Mouse (Mus musculus) inflammation-experienced regulatory T-cells, adult 6 months (primary cell): ENCODE results near the gene Caln1. TPM values are rescaled to one million over a fixed set of nuclear protein-coding genes. Genes with fewer than 3 reads are reported as not detected.

Experiments used
- ATAC-seq: one replicate; pipeline ENCODE4 v1.8.0; 2017
- polyA plus RNA-seq, 3 experiments: library from polyadenylated mRNA; unstranded; fragments of 100-300 nt; shearing (Covaris generic); gene quantifications; one replicate each; pipeline ENCODE4 v1.2.1; 2017

Gene Caln1
- polyA plus RNA-seq, 3 experiments from 2014 or later, result not detected

DNA sequence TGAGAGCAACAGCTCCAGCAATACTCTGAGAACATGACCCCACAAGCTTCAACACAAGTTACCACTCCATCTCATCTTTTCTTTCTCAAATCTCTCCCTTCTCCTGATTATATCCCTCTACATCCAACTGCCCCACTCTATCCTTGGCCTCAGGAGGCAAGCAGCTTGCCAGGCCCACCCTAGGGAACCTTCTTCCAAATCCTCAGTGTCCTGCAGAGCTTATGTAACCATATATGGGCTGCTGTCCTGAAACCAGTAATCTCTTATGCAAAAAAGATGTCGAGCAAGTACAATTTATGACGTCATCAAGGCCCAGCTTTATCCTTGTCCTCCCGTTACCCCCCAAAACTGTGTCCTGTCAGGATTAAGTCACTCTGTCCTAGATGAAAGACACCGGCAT lies 333.1 kb downstream of the Caln1 start:
- ATAC-seq, result no peak

DNA sequence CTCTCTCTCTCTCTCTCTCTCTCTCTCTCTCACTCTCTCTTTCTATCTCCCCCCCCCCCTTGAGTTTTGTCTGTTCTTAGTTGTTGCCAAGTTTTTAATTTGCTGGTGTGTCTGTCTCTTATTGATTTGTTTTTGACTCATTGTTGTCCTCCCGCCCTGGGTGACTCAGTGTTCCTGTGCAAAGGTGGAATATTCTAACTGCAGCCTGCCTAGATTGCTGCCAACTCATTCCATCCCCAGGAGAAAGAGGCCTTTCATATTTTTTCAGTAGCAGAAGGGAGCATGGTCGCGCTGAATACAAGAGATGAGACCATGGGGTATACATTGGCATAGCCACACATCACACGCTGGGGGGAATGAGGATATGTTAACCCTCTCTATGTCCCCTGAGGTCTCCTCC lies 335.6 kb downstream of the Caln1 start:
- no peak for ATAC-seq

DNA sequence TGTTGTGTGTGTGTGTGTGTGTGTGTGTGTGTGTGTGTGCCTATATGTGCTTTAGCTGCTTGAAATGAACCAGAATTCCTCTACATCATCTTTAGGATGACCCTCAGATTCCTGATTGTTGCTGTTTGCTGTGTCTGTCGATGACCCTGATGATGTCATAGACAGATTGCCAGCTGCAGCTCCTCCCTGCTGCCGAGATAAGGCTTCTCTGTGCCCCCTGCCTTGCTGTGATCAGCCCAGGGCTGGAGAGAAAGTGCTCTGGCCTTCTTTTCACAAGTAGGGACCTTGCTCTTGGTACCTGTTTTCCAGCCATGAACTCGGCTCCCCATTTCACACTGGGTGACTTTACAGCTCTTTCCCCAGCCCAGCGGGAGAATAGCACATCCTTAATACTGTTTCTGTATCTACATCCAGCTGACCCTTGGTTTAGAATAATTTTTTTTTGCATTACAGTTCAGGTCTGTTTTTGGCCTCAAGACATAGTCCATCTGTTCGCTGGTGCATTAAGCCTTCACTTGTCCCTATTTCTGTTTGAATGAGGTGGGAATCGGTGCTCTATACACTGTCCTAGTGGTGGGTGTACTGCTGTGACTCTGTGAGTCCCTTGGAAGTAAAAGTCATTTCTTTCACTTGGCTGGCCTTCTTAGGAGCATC lies 337.1 kb downstream of the Caln1 start:
- ATAC-seq, result no peak

DNA sequence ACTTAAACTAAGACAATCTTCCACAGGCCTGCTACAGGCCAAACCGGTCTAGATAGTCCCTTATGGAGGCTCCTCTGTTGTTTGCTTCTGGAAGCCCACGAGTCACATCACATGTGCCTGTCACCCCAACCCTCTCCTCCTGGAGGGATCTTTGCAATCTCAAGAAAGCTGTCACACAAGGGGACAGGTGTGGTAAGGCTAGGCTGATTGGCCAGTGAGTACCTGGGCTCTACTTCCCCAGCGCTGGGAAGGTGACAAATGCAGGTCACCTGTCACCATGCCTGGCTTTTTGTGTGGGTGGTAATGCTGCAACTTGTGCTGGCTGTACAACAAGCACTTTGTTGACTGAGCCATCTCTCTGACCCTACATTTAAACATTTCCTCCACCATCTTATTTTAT lies 338.5 kb downstream of the Caln1 start:
- no peak for ATAC-seq

DNA sequence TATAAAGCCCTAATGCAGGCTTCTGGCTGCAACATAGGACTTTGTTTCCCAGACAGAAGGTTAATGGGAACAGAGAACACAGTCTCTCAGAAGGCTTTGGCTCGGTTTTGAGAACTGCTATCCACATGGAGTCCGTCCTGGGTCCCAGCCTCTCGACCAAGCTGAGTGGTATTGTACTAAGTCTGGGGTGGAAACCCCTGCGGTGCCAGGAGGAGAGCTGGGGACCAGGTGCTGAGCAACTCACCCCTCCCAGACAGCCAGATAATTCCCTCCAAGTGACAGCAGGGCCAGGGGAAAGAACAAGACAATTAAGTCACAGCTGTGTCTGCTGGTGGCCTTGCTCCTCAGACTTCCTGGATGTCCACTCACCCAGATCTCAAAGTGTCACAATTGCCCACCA lies 339.4 kb downstream of the Caln1 start:
- ATAC-seq, result no peak

DNA sequence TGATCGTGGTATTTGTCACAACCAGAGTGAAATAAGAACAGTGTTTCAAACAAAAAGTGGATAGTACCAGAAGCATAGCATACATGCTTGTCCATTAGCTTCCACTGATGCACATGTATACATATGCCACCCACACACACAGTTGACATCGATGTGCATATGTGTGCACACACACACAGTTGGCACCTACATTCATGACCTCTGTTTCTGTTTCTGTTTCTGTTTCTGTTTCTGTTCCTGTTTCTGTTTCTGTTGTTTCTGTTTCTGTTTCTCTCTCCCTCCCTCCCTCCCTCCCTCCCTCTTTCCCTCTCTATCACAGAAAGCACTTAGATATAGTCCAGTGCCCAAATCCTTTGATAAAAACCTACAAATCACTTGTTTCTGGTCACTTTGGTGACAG lies 342.4 kb downstream of the Caln1 start:
- no peak for ATAC-seq

DNA sequence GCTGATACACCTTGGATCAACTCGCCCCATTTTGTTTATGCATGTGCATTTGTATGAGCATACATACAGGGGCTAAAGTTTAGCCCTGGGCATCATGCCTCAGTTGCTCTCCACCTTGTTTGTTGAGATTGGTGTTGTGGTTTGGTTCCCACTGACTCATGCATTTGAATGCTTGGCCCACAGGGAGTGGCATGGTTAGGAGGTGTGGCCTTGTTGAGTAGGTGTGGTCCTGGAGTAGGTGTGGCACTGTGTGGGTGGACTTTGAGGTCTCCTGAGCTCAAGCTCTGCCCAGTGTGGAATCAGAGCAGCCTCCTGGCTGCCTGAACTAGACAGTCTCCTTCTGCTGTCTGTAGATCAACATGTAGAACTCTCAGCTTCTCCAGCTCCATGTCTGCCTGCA lies 343.0 kb downstream of the Caln1 start:
- no peak for ATAC-seq

DNA sequence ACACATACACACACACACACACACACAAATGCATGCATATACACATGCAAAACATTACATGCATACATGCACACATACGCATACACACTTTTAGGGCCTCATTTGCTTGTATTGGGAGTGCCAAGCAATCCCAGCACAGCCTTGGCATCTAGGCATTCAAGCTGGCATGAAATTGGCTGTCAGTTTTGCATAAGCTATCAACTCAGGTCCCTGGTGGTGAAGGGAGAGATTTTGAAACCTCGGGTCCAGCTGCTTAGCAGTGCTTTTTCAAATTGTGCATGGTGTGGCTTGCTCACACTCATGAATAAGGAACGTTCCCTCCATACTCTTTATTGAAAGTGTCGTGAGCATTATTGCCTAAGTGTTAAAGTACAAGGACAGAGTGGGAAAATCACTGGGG lies 345.9 kb downstream of the Caln1 start:
- ATAC-seq, result no peak

DNA sequence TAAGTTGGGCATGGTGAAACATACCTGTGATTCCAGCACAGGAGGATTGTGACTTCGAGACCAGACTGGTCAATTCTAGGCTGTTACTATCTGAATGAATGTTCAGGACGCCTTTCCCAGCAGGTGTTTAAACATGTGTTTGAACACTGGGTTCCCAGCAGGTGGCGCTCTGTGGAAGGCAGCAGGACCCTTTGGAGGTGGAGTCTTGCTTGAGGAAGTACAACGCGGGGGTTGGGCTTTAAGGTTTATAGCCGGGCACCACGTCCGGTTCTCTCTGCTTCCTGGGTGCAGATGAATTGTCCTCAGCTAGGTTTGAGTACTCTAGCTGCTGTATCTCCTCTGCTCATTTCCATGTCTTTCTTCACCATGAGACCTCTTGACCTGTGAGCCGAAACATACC lies 349.1 kb downstream of the Caln1 start:
- no peak for ATAC-seq

DNA sequence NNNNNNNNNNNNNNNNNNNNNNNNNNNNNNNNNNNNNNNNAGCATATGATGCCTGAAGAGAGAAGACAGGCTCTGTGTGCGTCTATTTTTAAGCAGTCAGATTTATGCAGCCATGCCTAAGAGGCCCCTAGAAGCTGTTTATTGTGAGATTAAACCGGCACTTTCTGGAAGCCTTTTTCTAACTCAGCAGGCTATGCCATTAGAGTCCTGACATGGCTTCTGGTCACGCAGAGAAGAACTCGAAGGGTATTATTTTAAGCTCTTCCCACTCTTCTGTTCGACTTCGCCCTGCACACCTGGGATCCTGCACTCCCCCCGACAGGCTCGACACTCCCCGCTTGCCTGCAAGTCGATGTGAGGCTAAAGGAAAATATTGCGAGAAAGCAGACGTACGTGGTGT lies 372.9 kb downstream of the Caln1 start:
- ATAC-seq, result no peak

DNA sequence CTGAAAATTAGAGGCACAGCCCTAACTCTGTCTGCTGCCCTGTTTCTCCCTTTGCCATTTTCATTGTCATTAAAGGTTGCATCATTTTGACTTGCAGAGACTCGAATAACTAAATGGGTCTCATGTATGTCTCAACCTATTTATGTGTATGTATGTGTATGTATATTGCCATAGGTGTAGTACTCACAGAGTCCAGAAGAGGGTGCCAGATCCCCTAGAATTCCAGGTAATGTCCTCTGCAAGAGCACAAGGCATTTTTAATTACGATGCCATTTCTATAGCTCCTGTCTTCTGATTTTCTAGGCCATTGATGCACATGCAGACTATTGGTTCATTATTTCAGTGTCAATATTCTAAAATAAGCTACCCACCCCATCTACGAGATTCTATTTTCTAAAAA lies 388.3 kb downstream of the Caln1 start:
- ATAC-seq, result no peak

DNA sequence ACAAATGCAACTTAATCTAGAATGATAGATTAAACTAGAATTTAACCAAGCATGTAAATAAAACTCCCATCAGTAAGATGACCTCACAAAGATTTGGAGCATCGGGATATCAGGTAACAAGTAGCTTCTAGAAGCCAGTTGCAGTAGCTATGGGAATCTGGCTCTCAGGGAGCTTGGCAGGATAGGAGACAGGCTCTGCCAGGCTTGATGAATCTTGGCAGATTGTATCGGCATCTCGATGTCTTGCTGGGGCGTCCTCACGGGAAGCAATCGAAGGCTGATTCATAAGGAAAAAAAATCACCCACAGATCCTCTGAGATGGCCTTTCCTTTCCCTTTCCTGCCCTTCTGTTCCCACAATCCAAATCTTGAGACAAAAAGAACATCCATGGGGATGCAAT lies 396.5 kb downstream of the Caln1 start:
- ATAC-seq, result no peak

DNA sequence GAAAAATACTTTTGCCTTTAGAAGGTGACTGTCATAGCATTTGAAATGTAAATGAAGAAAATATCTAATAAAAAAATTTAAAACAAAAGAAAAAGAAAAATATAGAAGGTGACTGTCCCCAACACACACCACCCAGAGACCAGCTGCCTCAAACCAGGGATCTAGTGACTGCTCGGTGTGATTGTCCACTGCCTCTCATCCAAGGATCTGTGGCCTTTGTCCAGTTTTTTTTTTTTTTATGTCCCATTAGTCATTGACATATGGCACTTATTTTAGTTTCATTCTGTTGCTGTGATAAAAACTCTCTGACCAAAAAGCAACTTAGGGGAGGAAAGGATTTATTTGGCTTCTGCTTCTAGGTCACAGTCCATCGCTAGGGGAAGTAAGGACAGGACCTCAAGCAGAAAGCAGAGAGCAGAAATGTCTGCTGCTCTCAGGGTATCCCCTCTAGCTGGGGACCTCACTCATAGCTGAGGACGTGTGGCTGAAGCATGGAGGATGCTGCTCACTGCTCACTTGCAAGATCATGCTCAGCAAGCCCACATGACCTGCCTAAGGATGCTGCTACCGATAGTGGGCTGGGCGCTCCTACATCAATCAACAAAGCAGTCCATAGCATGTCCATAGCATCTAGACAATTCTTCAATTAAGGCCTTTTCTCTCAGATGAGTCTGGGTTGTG lies 401.9 kb downstream of the Caln1 start:
- ATAC-seq, result no peak

DNA sequence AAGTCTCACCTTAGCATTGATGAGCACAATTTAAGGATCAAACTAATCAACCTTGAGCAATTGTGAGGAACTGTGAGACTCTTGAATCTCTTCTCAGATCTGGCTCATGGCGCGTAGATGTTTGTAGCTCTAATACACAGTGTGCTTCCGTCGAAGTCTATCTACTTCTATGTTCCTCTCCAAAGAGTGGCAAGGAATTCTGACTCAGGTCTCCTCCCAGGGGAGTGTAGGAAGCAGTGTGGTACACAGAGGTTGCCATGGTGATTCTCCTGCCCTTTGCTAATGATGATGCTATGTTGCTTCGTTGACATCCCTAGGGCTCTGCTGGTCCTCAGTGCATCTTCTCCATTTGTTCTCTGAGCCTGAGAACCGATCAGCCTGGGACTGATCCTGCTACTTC lies 403.2 kb downstream of the Caln1 start:
- no peak for ATAC-seq

DNA sequence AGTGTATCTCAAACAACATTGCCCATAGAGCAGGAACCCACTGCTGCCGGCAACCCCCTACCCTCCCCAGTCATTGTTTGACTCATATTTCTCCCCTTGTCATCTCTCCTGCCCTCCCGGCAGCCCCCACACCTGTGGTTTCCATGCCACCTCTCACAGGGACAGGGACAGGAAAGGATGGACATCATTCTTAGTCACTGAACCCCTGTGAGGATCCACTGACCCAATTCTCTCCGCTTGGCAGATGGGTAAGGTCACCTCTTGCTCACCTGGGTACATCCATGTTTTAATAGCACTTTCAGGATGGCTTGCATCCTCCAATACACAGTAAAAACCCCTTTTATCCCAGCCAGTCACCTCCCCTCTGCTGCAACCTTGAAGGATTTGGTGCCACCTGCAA lies 405.7 kb downstream of the Caln1 start:
- no peak for ATAC-seq

DNA sequence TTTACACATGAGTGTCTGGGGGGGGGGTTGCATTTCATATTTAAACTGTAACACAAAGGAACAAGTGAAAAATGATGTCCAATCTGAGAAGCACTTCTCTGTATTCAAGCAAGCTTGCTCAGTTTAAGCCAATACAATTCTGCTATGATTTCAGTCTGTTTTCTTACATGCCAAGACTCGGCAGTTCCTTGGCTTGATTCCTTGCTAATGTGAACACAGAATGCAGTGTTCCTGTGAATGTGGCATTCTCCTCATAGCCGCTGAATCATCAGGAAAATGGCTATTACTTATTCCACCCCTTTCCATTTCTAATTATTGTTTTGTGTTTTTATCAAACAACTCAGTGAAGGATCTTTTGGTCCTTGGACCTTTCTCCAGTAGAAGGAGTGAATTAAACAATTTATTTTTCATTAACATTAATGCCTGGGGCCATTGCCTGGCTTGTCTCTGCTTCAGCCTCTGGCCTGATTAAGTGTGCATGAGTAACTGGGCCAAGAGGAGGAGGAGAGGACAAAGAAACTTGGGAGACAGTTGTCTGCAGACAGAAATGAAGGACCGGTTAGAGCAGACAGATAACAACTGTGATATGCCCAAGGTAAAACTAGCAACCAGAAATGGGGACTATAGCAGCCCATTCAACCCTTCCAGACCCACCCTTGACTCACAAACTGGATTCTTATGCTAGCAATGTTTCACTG lies 423.6 kb downstream of the Caln1 start:
- ATAC-seq, result no peak

DNA sequence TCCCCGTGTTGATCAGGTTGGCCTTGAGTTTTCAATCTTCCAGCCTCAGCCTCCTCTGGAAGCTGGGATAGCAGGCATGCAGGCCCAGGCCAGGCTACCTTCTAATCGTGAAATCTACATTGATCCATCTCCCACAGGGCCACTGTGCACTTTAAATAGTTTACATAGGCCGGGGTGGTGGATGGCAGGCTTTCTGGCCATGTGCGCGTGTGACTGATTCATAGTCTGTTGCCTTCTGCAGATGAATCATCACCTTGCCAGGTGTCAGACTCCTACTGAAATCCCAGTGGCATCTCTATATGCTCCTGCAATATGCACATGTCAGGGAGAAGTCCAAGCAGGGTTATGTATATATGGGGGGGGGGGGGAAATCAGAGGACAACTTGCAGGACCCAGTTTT lies 428.5 kb downstream of the Caln1 start:
- no peak for ATAC-seq

DNA sequence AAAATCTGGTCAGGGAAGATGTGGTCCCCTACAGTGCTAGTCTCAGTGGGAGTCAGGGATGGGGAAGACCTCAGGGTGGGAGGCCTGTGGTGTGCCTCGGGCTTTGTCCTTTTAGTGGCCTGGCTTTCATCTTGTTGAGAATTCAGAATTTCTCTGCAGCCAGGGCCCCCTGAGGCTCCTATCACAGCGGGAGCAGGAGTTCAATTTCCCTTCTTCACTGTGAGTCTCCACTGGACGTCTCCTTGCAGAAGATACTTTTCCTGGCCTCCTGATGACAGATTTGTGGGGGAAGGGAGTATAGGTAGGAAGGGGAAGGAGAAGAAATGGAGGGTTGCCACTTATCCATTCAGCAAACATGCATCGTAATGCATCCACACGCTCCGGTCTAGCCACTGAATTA lies 441.1 kb downstream of the Caln1 start:
- ATAC-seq, result no peak

DNA sequence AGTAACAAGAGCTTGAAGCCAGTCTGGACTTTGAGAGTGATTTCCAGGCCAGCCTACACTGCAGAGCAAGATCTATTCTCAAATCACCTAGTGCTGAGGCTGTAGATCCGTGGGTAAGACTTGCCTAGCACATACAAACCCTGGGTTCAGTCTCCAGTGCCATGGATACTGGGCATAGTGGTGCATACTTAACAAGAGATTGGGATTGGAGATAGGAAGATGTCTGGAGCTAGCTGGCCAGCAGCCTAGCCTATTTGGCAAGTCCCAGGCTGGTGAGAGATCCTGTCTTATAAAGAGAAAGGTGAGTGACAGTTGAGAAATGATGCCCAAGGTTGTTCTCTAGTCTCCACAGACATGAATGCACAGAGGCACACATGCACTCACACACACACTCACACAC lies 441.6 kb downstream of the Caln1 start:
- no peak for ATAC-seq

DNA sequence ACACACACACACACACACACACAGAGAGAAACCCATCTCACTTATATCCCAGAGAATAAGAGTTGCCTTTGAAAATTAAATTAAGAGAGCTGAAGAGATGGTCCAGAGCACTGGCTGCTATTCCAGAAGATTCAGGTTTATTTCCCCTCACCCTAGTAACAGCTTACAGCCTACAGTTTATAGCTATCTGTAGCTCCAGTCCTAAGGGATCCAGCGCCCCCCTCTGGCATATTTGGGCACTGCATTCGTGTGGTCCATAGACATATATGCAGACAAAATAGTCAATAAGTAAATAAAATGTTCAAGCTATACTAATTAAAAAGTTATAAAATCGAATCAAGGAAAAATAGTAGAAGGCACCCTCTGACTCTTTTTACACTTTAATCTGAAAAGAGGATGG lies 442.0 kb downstream of the Caln1 start:
- no peak for ATAC-seq

DNA sequence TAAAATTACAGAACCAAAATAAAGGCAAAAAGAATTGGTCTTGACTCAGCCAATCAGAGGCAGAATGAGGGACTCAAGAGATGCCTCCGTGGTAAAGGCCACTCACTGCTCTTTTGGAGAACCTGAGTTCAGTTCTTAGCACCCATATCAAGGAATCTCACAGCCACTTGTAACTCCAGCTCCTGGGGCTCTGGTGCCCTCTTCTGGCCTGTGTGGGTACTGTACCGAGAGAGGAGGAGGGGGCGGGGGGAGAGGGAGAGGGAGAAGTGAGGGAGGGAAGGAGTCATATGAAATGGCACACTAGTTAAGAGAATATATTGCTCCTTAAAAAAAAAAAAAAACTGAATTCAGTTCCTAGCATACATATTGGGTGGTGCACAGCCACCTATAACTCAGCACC lies 442.7 kb downstream of the Caln1 start:
- no peak for ATAC-seq

DNA sequence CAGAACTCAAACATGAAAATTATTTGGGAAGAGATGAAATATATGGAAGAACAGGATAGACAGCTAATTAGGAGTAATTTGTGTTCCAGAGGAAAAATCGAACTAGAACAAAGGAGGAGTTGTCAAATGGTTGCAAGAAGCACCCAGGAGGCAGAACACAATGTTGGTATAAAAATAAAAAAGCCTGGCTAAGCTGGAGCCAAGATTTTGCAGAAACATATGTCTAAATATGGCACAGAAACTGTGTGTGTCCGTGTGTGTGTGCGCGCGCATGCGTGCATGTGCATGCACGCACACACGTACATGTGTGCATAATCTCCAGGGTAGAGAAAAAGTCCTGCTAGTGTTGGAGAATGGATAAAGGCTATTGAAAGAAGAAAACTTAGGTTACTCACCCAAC lies 443.3 kb downstream of the Caln1 start:
- ATAC-seq, result no peak

DNA sequence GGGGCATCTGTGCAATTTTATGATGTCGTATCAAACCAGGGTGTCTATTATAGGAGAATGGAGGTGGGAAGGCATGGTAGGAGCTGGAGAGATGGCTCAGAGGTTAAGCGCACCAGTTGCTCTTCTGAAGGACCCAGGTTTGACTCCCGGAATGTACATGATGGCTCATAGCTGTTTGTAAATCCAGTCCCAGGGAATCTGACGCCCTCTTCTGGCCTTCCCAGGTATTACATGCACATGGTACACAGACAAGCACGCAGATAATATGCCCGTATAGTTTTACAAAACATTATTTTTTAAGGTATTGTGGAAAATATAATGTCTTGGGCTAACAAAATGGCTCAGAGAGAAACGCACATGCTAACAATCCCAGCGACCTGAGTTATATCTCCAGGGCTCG lies 443.8 kb downstream of the Caln1 start:
- no peak for ATAC-seq

DNA sequence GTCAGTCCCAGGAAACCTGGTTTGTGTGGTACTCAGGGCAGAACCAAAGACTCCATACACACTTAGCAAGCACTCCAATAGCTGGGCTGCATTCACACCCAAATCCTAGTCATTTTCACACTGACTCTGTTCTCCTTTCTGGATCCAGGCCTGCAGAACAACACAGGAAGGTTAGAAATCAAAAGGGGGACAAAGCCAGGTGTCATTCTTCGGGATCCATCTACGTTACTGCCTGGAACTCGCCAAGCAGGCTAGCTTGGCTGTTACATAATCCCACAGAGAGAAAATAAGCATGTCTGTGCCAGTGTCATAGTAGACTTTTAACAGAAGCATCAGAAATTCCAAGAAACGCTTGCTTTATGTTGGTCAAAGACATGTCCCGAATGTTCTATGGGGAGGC lies 446.1 kb downstream of the Caln1 start:
- ATAC-seq, result no peak
